Mouse (Mus musculus) spleen, adult 2 months (tissue): ENCODE data around the gene Cngb1. TPM values are rescaled to one million over a fixed set of nuclear protein-coding genes. Genes with fewer than 3 reads are reported as not detected.
A peak's percentile ranks its signal among the peaks of the same experiment; 100 is the strongest.

Experiments used
- DNase-seq, 2 experiments: peaks; one replicate each; pipeline versions ENCODE4 v3.0.0 to v3.0.0-alpha.2; 2012 to 2021; ENCODE audit warnings: low spot score in 2 of 2, low read depth in 1 of 2
- H3K27ac ChIP-seq: fragments of 200-500 bp; 2 replicates; pipeline ENCODE4 v1.5.1; 2012; ENCODE audit warnings: low read length, inconsistent platforms; ENCODE audit not compliant: insufficient read depth
- H3K27me3 ChIP-seq: fragments of 200-500 bp; 2 replicates; pipeline ENCODE4 v1.6.1; 2012; ENCODE audit warnings: mild to moderate bottlenecking, moderate library complexity, low read length, inconsistent platforms; ENCODE audit not compliant: control insufficient read depth, insufficient read depth
- H3K36me3 ChIP-seq: fragments of 200-500 bp; 2 replicates; pipeline ENCODE4 v1.6.1; 2012; ENCODE audit warnings: mild to moderate bottlenecking, low read length, inconsistent platforms; ENCODE audit not compliant: control insufficient read depth, insufficient read depth
- H3K4me1 ChIP-seq: fragments of 200-500 bp; 2 replicates; pipeline ENCODE4 v1.6.1; 2011; ENCODE audit warnings: inconsistent platforms; ENCODE audit not compliant: control insufficient read depth, insufficient read depth, insufficient read length
- H3K4me3 ChIP-seq: fragments of 200-500 bp; 2 replicates; pipeline ENCODE4 v1.5.1; 2011; ENCODE audit warnings: mild to moderate bottlenecking, inconsistent platforms; ENCODE audit not compliant: insufficient read depth, insufficient read length; ENCODE audit errors: extremely low read depth
- CTCF ChIP-seq: fragments of 200-500 bp; IDR thresholded peaks from 2 replicates; pipeline ENCODE4 v1.5.1; 2011; ENCODE audit warnings: mild to moderate bottlenecking, inconsistent platforms; ENCODE audit not compliant: insufficient read depth, insufficient read length, insufficient replicate concordance; ENCODE audit errors: extremely low read depth
- POLR2A ChIP-seq: fragments of 200-500 bp; IDR thresholded peaks from 2 replicates; pipeline ENCODE4 v1.6.1; 2011; ENCODE audit warnings: low read depth, low read length, inconsistent platforms
- WGBS: fragments of 180-500 bp; shearing (Covaris S2); methylation state at CpG from one replicate; pipeline ENCODE4 v1.1.7; 2018; 5-methylcytosine and 5-hydroxymethylcytosine counted together
- polyA plus RNA-seq: library from polyadenylated mRNA; depleted of rRNA; stranded (reverse); fragments of >200 nt; gene quantifications from 2 replicates; pipeline ENCODE4 v1.2.3, GENCODE M21; 2012

Gene Cngb1
- polyA plus RNA-seq, 1 experiment: 0.16 TPM

- 41% methylated on average over 2 of the region's 2 CpGs for WGBS
- Histone ChIP-seq H3K27ac (no peak overlapping the region), H3K36me3 (no peaks in the 10 kb centered on the region), H3K27me3 (no peaks in the 10 kb centered on the region), H3K4me3 (no peak overlapping the region), H3K4me1 (no peaks in the 10 kb centered on the region)
- TF ChIP-seq POLR2A (no peak), CTCF (no peak)
- DNase-seq: no peak
Measured at GRCm38 (mm10) chr8:95272871-95273270, 33.5 kb downstream of the Cngb1 start.

DNA sequence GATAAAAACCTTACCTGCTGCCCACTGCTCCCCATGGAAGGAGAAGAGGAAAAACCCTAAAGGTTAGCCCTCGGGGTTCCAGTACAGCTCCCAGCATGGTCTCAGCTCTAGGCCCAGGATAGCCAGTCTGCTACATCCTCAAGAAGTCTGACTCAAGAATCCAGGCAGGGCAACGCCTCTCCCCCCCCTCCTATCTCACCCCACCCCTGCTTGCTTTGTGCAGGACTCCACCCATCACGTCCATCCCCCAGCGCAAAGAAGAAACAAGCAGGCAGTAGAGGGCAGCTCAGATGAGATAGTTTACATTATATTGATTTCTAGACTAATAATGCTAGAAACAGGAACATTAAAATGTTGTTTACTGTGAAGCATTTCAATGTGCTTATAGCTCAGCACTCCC, 34.5 kb downstream of the Cngb1 start:
- DNase-seq: no peak
- H3K27me3 ChIP-seq: no peaks in the 10 kb centered on the region
- TF ChIP-seq CTCF (no peak), POLR2A (no peak)
- no peak overlapping the region for H3K27ac ChIP-seq
- no peaks in the 10 kb centered on the region for H3K36me3 ChIP-seq
- H3K4me1 ChIP-seq: no peaks in the 10 kb centered on the region
- WGBS: 68% methylated on average over 4 of the region's 4 CpGs
- no peak overlapping the region for H3K4me3 ChIP-seq

GRCm38 (mm10) chr8:95270501-95270900, 35.9 kb downstream of the Cngb1 start:
- Histone ChIP-seq H3K27me3 (no peaks in the 10 kb centered on the region), H3K4me3 (no peak overlapping the region), H3K27ac (no peak overlapping the region), H3K36me3 (no peaks in the 10 kb centered on the region), H3K4me1 (no peaks in the 10 kb centered on the region)
- 91% methylated on average over 12 of the region's 12 CpGs for WGBS
- TF ChIP-seq POLR2A (no peak), CTCF (no peak)
- DNase-seq: no peak

DNA sequence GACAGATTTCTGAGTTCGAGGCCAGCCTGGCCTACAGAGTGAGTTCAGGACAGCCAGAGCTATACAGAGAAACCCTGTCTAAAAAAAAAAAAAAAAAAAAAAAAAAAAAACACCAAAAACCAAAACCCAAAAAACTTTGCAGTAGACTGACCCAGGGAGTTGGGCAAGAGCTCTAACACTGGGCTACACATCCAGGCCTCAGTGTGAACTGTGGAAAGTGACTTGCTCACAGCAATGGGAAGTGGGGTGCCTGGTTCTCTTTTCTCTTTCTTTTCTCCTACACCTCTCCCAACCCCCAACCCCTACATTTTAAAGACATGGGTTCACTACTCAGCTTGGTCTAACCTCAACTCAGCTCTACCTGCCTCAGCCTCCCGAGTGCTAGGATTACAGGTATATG, 44.2 kb downstream of the Cngb1 start:
- 70% methylated on average over 2 of the region's 2 CpGs for WGBS
- Histone ChIP-seq H3K4me1 (no peaks in the 10 kb centered on the region), H3K36me3 (no peaks in the 10 kb centered on the region), H3K27me3 (no peaks in the 10 kb centered on the region), H3K27ac (no peak overlapping the region), H3K4me3 (no peak overlapping the region)
- DNase-seq: no peak
- TF ChIP-seq CTCF: no peak

- no peaks in the 10 kb centered on the region for H3K4me1 ChIP-seq
- H3K27me3 ChIP-seq: no peaks in the 10 kb centered on the region
Measured at GRCm38 (mm10) chr8:95255611-95256010, 50.8 kb downstream of the Cngb1 start.

GRCm38 (mm10) chr8:95254564-95255434, 51.6 kb downstream of the Cngb1 start:
- 26% methylated on average over 16 of the region's 16 CpGs for WGBS
- Histone ChIP-seq H3K4me3 (peak overlapping the region; percentile 42), H3K27me3 (no peaks in the 10 kb centered on the region), H3K4me1 (no peaks in the 10 kb centered on the region), H3K36me3 (no peaks in the 10 kb centered on the region), H3K27ac (no peak overlapping the region)
- TF ChIP-seq CTCF (peak; percentile 80; the same call in 1 of the 2 replicates), POLR2A (no peak)
- DNase-seq: peak; percentile 90 to 96

More at GRCm38 (mm10) chr8:95255611-95256010, 50.8 kb downstream of the Cngb1 start:
- no peaks in the 10 kb centered on the region for H3K36me3 ChIP-seq
- DNase-seq: no peak
- no peak overlapping the region for H3K27ac ChIP-seq
- 93% methylated on average over 10 of the region's 10 CpGs for WGBS
- TF ChIP-seq CTCF: no peak
- no peak for TF ChIP-seq POLR2A
- H3K4me3 ChIP-seq: no peak overlapping the region

DNA sequence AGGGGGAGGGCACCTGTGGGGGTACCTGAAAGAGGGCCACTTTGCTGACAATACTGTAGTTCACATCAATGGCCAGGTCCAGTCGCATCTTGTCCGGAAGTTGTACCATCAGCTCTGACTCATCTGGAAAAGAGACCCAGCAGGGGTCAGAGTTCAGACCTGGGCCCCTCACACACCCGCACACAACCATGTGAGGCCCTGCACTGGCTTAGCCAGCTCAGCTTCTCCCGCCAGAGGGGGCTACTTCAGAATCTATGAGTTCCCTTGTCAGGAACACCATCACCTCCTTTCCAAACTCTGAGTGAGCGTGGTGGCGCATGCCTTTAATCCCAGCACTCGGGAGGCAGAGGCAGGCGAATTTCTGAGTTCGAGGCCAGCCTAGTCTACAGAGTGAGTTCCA, 54.3 kb downstream of the Cngb1 start:
- H3K27me3 ChIP-seq: no peaks in the 10 kb centered on the region
- DNase-seq: no peak
- 89% methylated on average over 9 of the region's 9 CpGs for WGBS
- no peak for TF ChIP-seq POLR2A
- no peaks in the 10 kb centered on the region for H3K36me3 ChIP-seq
- H3K27ac ChIP-seq: no peak overlapping the region
- H3K4me3 ChIP-seq: no peak overlapping the region
- no peaks in the 10 kb centered on the region for H3K4me1 ChIP-seq
